Mouse (Mus musculus): ENCODE results near the gene Olfr1140.

DNA sequence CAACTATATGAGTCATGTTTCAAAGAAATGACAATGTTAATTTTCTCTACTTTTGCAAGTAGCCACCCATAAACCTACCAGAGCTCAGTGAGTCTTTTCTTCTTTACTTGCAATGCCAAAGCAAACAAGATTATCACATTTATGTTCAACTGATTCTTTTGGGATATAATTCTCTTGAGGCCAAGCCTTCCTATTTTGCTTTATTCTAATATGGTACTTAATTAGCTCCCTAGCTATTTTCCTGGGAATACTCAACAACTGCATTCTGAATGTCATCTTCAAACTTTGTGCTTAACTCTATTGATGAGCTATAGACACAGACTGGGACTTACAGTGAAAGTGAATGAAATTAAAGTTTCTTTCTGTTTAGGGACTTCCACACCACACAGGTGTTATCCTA, 30.5 kb upstream of the Olfr1140 start, which contains the start of gene Olfr1137:
- TF ChIP-seq CTCF (IDR thresholded peaks at IDR 0.05; ENCODE audit: low read depth) (no peak), EP300 (IDR thresholded peaks at IDR 0.05; ENCODE audit: low read depth) (no peak)

Measured in heart, postnatal 0 days (tissue).